Mouse (Mus musculus): Measurements from ENCODE around the gene Fmo2.

Fmo2 gene

DNA sequence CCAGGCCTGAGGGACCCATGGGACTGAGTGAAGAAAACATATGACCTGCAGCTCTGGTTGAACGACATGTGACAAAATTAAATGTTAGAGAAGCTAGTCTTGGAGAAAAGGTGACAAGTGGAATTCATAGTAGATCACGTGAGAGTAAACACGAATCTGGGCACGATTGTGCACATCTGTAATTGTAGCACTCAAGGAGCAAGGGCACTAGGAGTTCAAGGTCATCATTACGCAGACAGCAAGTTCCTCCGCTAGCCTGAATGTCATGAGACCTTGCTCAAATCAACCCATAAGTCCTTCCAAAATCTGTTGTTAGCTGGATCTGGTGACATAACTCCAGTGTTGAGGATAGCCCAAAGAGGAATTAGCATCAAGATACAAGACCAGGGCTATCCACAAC lies 59.5 kb downstream of the Fmo2 start:
- no peak for DNase-seq

DNA sequence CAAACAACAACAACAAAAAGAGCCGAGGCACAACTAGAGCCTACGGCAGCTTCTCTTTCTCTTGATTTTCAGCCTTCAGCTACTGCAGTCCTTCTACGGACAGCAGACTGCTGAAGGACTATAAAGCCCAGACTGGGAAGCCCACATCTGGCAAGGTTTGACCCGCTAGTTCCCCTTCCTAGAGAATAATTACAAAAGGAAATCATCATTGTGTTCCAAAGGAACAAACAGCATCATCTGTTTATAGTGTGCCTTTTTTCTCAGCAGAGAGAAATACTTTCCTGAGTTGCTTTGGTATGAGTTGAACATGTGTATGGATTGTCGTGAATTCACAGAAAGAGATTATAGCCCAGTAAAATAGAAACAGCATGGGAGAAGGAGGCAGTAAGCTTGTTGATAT lies 64.2 kb downstream of the Fmo2 start:
- DNase-seq = no peak

DNA sequence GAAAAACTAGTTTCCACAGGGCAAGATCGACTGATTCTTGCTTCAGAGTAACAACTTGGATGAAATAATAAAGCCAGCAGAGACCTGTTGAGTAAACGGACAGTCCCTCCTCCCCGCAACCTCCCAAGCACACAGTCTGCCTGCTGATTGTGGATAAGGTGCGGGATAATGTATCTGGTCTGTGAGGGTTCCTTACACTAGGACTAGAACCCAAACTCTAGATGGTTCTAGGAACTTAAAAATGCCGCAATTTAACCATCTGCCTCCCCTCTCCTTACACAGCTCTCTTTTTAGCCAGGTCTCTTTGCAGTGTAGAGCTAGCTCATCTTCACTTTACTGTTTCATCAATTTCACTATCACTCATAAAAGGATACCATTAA lies 66.0 kb downstream of the Fmo2 start:
- no peak for DNase-seq

DNA sequence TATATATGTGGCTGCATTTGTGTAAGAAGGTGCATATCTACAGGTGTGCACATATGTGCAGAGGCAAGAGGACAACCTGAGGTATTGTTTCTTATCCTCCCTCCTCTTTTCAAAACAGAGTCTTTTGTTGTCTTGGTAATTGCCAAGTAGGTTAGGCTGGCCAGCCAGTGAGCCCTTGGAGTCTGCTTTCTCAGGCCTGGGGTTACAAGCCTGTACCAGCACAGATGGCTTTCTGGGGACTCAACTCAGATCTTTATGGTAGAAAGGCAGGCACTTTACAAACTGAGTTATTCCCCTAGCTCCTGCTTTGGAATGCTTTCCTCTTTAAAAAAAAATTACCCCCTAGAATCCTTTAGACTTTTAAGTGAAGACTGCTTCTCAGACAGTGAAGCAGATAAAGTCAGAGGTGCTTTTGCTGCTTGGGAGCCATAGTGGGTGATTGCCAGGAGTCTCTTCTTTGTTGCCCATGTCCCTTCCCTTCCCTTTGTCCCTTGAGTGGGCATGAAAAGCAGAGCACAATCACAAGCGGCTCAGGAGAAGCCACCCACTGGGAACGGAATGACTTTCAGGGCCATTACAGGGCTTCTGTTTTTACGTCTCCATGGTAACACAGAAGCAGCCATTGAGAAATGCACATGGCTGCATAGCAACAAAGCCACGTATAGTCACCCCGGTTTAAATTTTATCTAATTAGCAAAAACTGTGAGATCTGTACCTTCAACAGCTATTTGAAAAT lies 66.5 kb downstream of the Fmo2 start:
- no peak for DNase-seq
